Mouse (Mus musculus): ENCODE measurements around the gene C2cd2l. TPM values are rescaled to one million over a fixed set of nuclear protein-coding genes. Genes with fewer than 3 reads are reported as not detected.

Gene C2cd2l
- total RNA-seq, 4 experiments from 2014 or later, result 10.4 to 18.9 (median 15.2) TPM

DNA sequence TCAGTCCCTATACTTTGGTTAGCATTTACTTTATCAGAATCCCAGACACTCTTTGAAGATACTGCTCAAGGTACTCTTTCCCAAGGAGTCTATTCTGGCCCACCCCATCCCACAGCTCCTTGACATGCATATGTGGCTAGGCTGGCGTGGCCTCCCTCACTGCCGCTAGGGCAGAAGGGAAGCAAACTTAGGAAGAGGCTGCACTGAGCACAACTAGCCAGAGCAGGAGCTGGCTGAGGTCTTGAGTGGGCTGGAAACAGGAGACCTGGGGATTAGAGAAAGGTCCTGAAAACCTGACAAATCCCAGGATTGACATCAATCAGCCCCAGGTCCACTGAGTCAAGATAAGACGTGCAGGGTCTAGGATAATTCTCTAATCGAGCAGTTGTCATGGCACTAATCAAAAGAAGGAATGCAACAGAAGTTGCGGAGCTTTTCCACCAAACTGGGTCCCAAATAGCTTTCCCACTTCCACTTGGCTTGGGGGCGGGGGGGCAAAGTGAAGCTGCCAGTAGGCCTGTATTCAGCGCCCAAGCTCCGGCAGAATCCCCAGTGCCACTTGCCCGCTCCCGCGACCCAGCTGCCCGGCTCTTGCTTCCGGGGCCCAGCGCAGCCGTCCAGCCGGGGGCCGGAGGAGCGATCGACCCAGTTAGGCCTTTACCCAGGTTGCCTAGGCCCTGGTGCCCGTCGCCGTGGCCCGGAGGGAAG, 52.6 kb downstream of the C2cd2l start:
- no peak for DNase-seq (ENCODE audit: low spot score in 2 of 2)

DNA sequence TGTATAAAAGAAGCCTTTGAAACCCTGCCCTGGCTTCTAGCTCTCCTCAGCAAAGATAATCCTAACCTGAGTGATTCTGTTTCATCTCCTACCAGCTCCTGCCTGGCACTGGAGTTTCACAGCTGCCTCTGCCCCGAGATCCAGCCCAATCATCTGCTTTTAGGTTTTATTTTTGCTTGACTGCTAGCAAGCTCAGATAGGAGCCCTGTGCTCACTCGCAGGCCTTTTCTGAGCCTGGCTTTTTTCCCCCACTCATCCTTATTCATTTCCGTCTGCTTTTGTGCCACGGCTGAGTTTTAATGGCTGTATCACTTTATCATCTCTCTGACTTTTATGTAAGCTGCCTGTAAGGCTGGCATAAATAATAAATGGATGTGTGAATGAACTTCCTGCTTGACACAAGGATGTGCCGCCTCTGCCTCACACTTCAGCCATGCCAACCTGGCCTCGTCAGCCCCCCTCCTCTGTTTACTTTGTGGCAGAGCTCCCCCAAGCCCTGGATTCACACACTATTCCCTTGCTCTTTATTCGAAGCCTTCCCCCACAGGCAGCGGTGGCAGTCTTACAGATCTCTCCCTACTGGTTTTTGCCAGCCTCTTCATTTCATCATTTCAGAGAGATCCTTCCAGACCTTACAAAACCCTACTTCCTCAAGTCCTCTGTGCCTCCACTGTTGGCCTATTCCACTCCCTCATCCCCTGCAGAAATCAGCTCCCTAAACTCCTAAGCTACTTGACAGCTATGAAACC, 53.4 kb downstream of the C2cd2l start:
- DNase-seq (ENCODE audit: low spot score in 2 of 2), result no peak

DNA sequence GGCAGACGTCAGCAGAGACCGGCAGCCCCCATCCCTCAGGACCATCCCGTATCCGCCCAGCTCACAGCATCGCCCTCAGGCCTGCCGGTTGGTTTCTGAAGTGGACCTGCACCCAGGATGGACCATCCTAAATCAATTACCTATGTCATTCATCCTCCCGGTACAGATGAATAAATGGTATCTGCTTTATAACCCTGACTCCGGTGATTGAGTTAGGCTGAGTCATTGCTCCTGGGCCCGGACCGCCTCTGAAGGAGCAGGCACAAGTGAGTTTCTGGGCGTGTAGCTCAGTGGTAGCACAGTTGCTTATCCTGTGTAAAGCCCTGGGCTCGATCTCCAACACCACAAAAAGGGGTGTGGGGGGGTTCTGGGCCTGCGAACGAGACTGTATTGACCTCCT, 58.7 kb downstream of the C2cd2l start:
- DNase-seq (ENCODE audit: low spot score in 2 of 2), result no peak

Small RNA genes lying within 50 kb of the gene (microRNA-seq; reads per million reads assigned to microRNA genes)
- not detected for gene Gm44335

Other genes with a start within 250 kb of the C2cd2l start
- gene Mfrp, start 218.6 kb downstream of the C2cd2l start, total RNA-seq (2022), result not detected
- 1 to 10 TPM; 1.6 to 4.2 (median 3.0) TPM for gene C1qtnf5, start 213.0 kb downstream of the C2cd2l start, total RNA-seq (2022)
- gene Gm49380, start 206.8 kb downstream of the C2cd2l start, total RNA-seq (2022), result under 1 TPM; 0.31 to 0.60 (median 0.38) TPM
- 1 to 10 TPM; 1.7 to 2.9 (median 2.6) TPM for gene Rnf26, start 206.8 kb downstream of the C2cd2l start, total RNA-seq (2022)
- 10 to 100 TPM; 15.4 to 33.9 (median 26.2) TPM for gene Mcam, start 185.8 kb downstream of the C2cd2l start, total RNA-seq (2022)
- 10 to 100 TPM in 1 of 4 experiments, 1 to 10 TPM in 3; 5.1 to 10.2 (median 7.3) TPM for gene Cbl, start 86.2 kb downstream of the C2cd2l start, total RNA-seq (2022)
- not detected for gene Ccdc153, start 79.6 kb downstream of the C2cd2l start, total RNA-seq (2022)
- gene Pdzd3, start 68.8 kb downstream of the C2cd2l start, total RNA-seq (2022), result 1 to 10 TPM in 1 of 4 experiments, under 1 TPM in 3; 0.56 to 1.0 (median 0.95) TPM
- gene Nlrx1, start 51.7 kb downstream of the C2cd2l start, total RNA-seq (2022), result 10 to 100 TPM; 20.5 to 24.7 (median 22.6) TPM
- under 1 TPM; 0.12 to 0.70 (median 0.30) TPM for gene Abcg4, start 31.7 kb downstream of the C2cd2l start, total RNA-seq (2022)
- 1 to 10 TPM; 4.5 to 9.6 (median 7.2) TPM for gene Hinfp, start 14.6 kb downstream of the C2cd2l start, total RNA-seq (2022)
- gene Dpagt1, start 5.7 kb upstream of the C2cd2l start, total RNA-seq (2022), result 10 to 100 TPM; 10.9 to 14.8 (median 13.0) TPM
- 10 to 100 TPM in 1 of 4 experiments, 1 to 10 TPM in 3; 7.8 to 10.3 (median 8.7) TPM for gene H2afx, start 14.4 kb upstream of the C2cd2l start, total RNA-seq (2022)
- gene Hmbs, start 23.9 kb upstream of the C2cd2l start, total RNA-seq (2022), result 10 to 100 TPM; 24.2 to 26.1 (median 25.2) TPM
- 10 to 100 TPM; 17.6 to 19.0 (median 18.3) TPM for gene Vps11, start 41.4 kb upstream of the C2cd2l start, total RNA-seq (2022)
- gene Hyou1, start 59.2 kb upstream of the C2cd2l start, total RNA-seq (2022), result 10 to 100 TPM; 24.2 to 32.0 (median 25.9) TPM
- gene Slc37a4, start 76.6 kb upstream of the C2cd2l start, total RNA-seq (2022), result 100 to 1,000 TPM in 3 of 4 experiments, 10 to 100 TPM in 1; 96.0 to 131 (median 127) TPM
- 100 to 1,000 TPM; 854 to 938 (median 914) TPM for gene Rps25, start 86.9 kb upstream of the C2cd2l start, total RNA-seq (2022)
- gene Trappc4, start 87.3 kb upstream of the C2cd2l start, total RNA-seq (2022), result 10 to 100 TPM; 17.5 to 23.0 (median 19.5) TPM
- gene Ccdc84, start 98.3 kb upstream of the C2cd2l start, total RNA-seq (2022), result 1 to 10 TPM; 1.6 to 4.5 (median 3.4) TPM
- not detected for gene Foxr1, start 120.9 kb upstream of the C2cd2l start, total RNA-seq (2022)
- under 1 TPM in 2 of 4 experiments, not detected in 2; 0.29 to 0.54 TPM for gene Upk2, start 134.7 kb upstream of the C2cd2l start, total RNA-seq (2022)
- gene Bcl9l, start 162.5 kb upstream of the C2cd2l start, total RNA-seq (2022), result 10 to 100 TPM; 36.4 to 43.8 (median 41.7) TPM
- gene Cxcr5, start 241.6 kb upstream of the C2cd2l start, total RNA-seq (2022), result not detected